Mouse (Mus musculus): Measurements from ENCODE around the gene Igsf11. TPM values are rescaled to one million over a fixed set of nuclear protein-coding genes. Genes with fewer than 3 reads are reported as not detected.
"Not testable (repeated sequence)": the region's sequence is repeated elsewhere in the genome, so short reads cannot be mapped to it uniquely, and the experiment has no call there.

Igsf11 gene
- polyA plus RNA-seq, 1 experiment from 2014 or later: 4.3 TPM

DNA sequence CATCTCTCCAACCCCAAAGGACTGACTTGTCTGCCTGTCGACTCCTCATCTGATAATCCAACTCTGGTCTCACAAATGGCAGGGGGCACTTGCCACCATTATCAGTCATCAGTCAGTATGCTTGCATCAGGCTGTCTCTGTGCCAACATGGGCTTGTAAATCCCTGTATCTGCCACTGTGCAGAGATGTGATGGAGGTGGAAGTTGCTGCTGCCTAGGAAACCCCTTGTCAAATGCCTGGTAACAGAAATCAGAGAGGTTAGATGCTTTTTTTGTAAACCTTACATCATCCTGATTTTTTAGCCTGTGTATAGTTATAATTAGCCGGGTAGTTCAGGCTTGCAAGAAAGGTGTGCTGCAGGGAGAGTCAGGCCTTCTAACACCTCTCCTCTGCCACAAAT lies 69.4 kb downstream of the Igsf11 start:
- 91% methylated on average over 2 of the region's 2 CpGs for WGBS
- no peak for ATAC-seq (ENCODE audit: low FRiP score, low read depth)
- H3K4me2 ChIP-seq: no peak overlapping the region

DNA sequence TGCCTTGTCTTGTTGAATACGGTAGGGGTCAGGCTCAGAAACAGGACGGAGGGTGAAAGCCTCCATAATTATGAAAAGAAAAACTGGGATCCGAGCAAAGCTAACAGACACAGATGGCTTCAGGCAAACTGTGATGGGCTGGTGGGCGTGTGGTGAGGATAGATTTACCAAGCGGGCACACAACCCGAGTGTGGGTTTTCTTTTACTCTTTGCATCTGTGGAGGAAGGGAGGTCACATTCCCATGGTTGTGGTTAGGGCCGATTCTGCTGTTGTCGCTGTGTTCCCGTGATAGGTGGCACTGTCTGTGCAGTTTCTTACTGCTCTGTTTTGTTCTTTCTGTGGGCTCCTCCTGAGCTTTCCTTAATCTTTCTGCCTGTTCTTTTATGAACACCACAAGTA lies 70.2 kb downstream of the Igsf11 start:
- H3K9me3 ChIP-seq: no peaks in the 10 kb centered on the region
- no peaks in the 10 kb centered on the region for H3K36me3 ChIP-seq
- peaks cover 7% of the 10 kb centered on the region for H3K4me1 ChIP-seq (replicated peaks)
- 61% methylated on average over 9 of the region's 9 CpGs for WGBS
- no peaks in the 10 kb centered on the region for H3K27me3 ChIP-seq
- H3K4me3 ChIP-seq: no peak overlapping the region
- no peak overlapping the region for H3K9ac ChIP-seq
- no peak for ATAC-seq (ENCODE audit: low FRiP score, low read depth)
- no peak overlapping the region for H3K4me2 ChIP-seq
- no peak overlapping the region for H3K27ac ChIP-seq (replicated peaks)

More for the DNA sequence above, 69.4 kb downstream of the Igsf11 start:
- Histone ChIP-seq H3K4me3 (no peak overlapping the region), H3K9ac (no peak overlapping the region), H3K36me3 (no peaks in the 10 kb centered on the region), H3K27ac (replicated peaks) (no peak overlapping the region), H3K27me3 (no peaks in the 10 kb centered on the region), H3K9me3 (no peaks in the 10 kb centered on the region), H3K4me1 (replicated peaks) (peaks cover 7% of the 10 kb centered on the region)

- Histone ChIP-seq H3K27ac (replicated peaks) (no peak overlapping the region), H3K4me1 (replicated peaks) (peaks cover 4% of the 10 kb centered on the region; the same call in 1 of the 2 replicates)
- WGBS: 61% methylated on average over 10 of the region's 10 CpGs
Observed at GRCm38 (mm10) chr16:38967026-38967425, 74.6 kb downstream of the Igsf11 start.

DNA sequence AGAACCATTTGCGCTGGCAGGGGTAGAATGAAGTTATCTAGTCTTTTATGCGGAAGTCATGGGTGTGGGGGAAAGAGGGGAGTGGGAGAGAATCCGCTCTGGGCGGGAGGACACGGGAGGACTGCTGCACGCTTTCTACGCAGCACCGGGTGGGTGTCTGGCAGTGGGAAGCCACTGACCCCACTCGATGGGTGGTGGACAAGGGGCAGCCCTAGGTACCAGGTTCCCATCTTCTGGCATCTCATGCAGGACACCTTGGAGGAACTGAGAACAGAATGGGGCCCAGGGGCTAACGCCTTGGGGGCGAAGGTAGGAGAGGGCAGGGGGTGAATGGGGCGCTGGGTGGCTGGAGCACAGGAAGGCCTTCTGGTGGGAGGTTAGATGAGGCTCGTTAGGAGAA lies 83.7 kb downstream of the Igsf11 start:
- Histone ChIP-seq H3K9me3 (no peaks in the 10 kb centered on the region), H3K27me3 (no peaks in the 10 kb centered on the region), H3K4me2 (no peak overlapping the region), H3K4me3 (no peak overlapping the region), H3K4me1 (replicated peaks) (peaks cover 4% of the 10 kb centered on the region; the same call in 1 of the 2 replicates), H3K9ac (no peak overlapping the region), H3K27ac (replicated peaks) (no peak overlapping the region), H3K36me3 (no peaks in the 10 kb centered on the region)
- no peak; the same call in 1 of the 2 replicates for ATAC-seq (ENCODE audit: low FRiP score, low read depth)
- 75% methylated on average over 13 of the region's 13 CpGs for WGBS

More at GRCm38 (mm10) chr16:38967026-38967425, 74.6 kb downstream of the Igsf11 start:
- H3K4me2 ChIP-seq: no peak overlapping the region
- no peak overlapping the region for H3K9ac ChIP-seq
- no peak overlapping the region for H3K4me3 ChIP-seq
- H3K27me3 ChIP-seq: no peaks in the 10 kb centered on the region
- H3K9me3 ChIP-seq: no peaks in the 10 kb centered on the region
- no peak for ATAC-seq (ENCODE audit: low FRiP score, low read depth)
- H3K36me3 ChIP-seq: no peaks in the 10 kb centered on the region

DNA sequence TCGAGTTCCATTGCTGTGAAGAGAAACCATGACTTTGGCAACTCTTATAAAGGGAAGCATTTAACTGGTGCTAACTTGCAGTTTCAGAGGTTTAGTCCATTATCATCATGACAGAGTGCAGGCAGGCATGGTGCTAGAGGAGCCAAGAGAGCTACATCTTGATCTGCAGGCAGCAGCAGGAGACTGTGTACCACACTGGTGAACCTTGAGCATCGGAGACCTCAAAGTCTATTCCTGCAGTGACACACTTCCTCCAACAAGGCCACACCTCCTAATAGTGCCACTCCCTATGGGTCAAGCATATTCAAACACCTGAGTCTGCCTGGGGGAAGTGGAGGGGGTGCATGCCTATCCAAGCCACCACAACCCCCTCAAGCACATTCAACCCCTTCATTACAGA lies 86.1 kb downstream of the Igsf11 start:
- peaks cover 8% of the 10 kb centered on the region for H3K4me1 ChIP-seq (replicated peaks)
- 83% methylated on average over 2 of the region's 2 CpGs for whole genome bisulfite sequencing
- H3K4me3 ChIP-seq: no peak overlapping the region
- no peaks in the 10 kb centered on the region for H3K27me3 ChIP-seq
- ATAC-seq (ENCODE audit: low FRiP score, low read depth): no peak
- no peaks in the 10 kb centered on the region for H3K9me3 ChIP-seq
- H3K27ac ChIP-seq (replicated peaks): no peak overlapping the region
- no peak overlapping the region for H3K9ac ChIP-seq
- no peaks in the 10 kb centered on the region for H3K36me3 ChIP-seq
- no peak overlapping the region for H3K4me2 ChIP-seq

DNA sequence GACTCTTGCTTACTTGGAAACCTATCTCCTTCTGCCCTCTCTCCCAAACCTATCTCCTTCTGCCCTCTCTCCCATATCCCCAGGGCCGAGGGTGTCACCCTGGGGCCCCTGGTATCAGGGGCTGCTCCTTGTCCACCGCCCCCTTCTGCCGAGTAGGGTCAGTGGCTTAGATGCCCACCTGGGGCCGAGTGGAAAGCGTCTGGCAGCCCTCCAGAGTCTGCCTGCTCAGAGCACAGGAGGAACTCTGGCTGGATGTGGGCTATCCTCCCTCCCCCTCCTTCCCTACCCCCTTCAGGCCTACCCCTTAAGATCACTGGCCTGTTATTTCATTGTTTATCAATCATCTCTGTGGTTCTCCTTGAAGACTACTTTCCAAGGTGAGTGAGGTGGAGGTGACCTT lies 88.1 kb downstream of the Igsf11 start:
- 36% methylated on average over 5 of the region's 5 CpGs for WGBS
- no peak for ATAC-seq (ENCODE audit: low FRiP score, low read depth)
- Histone ChIP-seq H3K9me3 (no peaks in the 10 kb centered on the region), H3K4me3 (no peak overlapping the region), H3K27ac (replicated peaks) (no peak overlapping the region), H3K4me1 (replicated peaks) (peaks cover 15% of the 10 kb centered on the region), H3K4me2 (no peak overlapping the region), H3K9ac (no peak overlapping the region), H3K27me3 (no peaks in the 10 kb centered on the region), H3K36me3 (no peaks in the 10 kb centered on the region)

DNA sequence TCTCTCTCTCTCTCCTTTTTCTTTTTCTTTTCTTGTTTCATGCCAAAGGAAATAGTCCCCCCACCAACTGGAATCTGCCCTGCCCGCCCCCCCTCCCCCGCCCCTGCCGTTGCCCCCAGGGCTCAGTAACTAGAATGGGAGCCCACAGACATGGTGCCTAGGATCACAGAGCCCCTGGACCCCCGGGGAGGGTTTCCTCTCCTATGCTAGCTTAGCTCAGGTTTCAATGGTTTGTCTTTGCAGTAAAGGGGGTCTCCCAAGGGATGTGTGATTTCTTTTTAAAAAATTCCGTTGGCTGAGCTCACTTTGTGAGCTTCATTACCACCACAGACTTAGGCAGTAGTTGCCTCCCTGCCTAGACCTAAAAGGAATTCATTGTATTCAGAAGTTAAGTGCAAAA lies 89.6 kb downstream of the Igsf11 start:
- peaks cover 24% of the 10 kb centered on the region for H3K4me1 ChIP-seq (replicated peaks)
- no peak overlapping the region for H3K4me3 ChIP-seq
- H3K36me3 ChIP-seq: no peaks in the 10 kb centered on the region
- H3K27me3 ChIP-seq: no peaks in the 10 kb centered on the region
- no peak overlapping the region for H3K9ac ChIP-seq
- no peak overlapping the region for H3K27ac ChIP-seq (replicated peaks)
- no peaks in the 10 kb centered on the region for H3K9me3 ChIP-seq
- ATAC-seq (ENCODE audit: low FRiP score, low read depth): no peak
- no peak overlapping the region for H3K4me2 ChIP-seq
- 14% methylated on average over 5 of the region's 5 CpGs for WGBS

- H3K9me3 ChIP-seq: no peaks in the 10 kb centered on the region
- no peak overlapping the region for H3K4me3 ChIP-seq
- no peaks in the 10 kb centered on the region for H3K36me3 ChIP-seq
- WGBS: 38% methylated on average over 12 of the region's 12 CpGs
- no peak overlapping the region for H3K9ac ChIP-seq
- no peak for ATAC-seq (ENCODE audit: low FRiP score, low read depth)
- no peak overlapping the region for H3K27ac ChIP-seq (replicated peaks)
- H3K27me3 ChIP-seq: no peaks in the 10 kb centered on the region
- H3K4me2 ChIP-seq: no peak overlapping the region
- peaks cover 24% of the 10 kb centered on the region for H3K4me1 ChIP-seq (replicated peaks)
Observed at GRCm38 (mm10) chr16:38982508-38983236, 90.2 kb downstream of the Igsf11 start.

- 70% methylated on average over 3 of the region's 3 CpGs for WGBS
Observed at GRCm38 (mm10) chr16:38983850-38984249, 91.4 kb downstream of the Igsf11 start.

GRCm38 (mm10) chr16:38985411-38985810 lies 92.9 kb downstream of the Igsf11 start:
- ATAC-seq (ENCODE audit: low FRiP score, low read depth): peak; percentile 78
- no peak overlapping the region for H3K4me3 ChIP-seq
- no peak overlapping the region for H3K27ac ChIP-seq (replicated peaks)
- H3K9me3 ChIP-seq: no peaks in the 10 kb centered on the region
- no peak overlapping the region for H3K4me2 ChIP-seq
- H3K36me3 ChIP-seq: no peaks in the 10 kb centered on the region
- no peaks in the 10 kb centered on the region for H3K27me3 ChIP-seq
- WGBS: 39% methylated on average over 3 of the region's 3 CpGs
- no peak overlapping the region for H3K9ac ChIP-seq
- H3K4me1 ChIP-seq (replicated peaks): peaks cover 23% of the 10 kb centered on the region

More at GRCm38 (mm10) chr16:38983850-38984249, 91.4 kb downstream of the Igsf11 start:
- not testable (repeated sequence) for H3K4me3 ChIP-seq; H3K36me3 ChIP-seq; H3K27me3 ChIP-seq; H3K9me3 ChIP-seq; H3K27ac ChIP-seq (replicated peaks); H3K9ac ChIP-seq; ATAC-seq (ENCODE audit: low FRiP score, low read depth); H3K4me2 ChIP-seq
- peaks cover 24% of the 10 kb centered on the region for H3K4me1 ChIP-seq (replicated peaks)

DNA sequence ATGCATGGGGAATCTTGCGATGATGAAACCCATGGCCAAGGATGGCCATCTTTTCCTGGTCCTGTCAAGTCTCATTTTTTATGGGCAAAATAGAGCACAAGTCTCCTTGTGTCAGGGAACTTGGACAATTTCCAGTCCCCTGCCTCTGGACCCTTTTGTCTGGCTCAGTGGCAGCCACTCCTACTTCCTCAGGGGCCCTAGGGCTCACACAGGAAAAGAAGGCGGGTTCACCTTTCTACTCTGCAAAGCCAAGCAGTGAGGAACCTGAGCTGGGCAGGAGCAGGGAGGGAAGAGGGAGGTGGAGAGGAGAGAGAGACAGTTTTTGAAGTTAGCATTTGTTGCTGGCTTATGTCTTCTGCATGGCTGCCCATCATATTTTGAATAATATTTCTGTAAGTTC lies 93.9 kb downstream of the Igsf11 start:
- WGBS: 66% methylated on average over 2 of the region's 2 CpGs
- no peaks in the 10 kb centered on the region for H3K27me3 ChIP-seq
- no peak overlapping the region for H3K27ac ChIP-seq (replicated peaks)
- H3K9me3 ChIP-seq: no peaks in the 10 kb centered on the region
- peaks cover 20% of the 10 kb centered on the region for H3K4me1 ChIP-seq (replicated peaks)
- H3K4me3 ChIP-seq: no peak overlapping the region
- no peak overlapping the region for H3K4me2 ChIP-seq
- ATAC-seq (ENCODE audit: low FRiP score, low read depth): no peak
- H3K36me3 ChIP-seq: no peaks in the 10 kb centered on the region
- no peak overlapping the region for H3K9ac ChIP-seq

- Histone ChIP-seq H3K4me2 (no peak overlapping the region), H3K9me3 (no peaks in the 10 kb centered on the region), H3K36me3 (no peaks in the 10 kb centered on the region), H3K27me3 (no peaks in the 10 kb centered on the region), H3K27ac (replicated peaks) (no peak overlapping the region), H3K4me1 (replicated peaks) (no peaks in the 10 kb centered on the region), H3K9ac (no peak overlapping the region), H3K4me3 (no peak overlapping the region)
- WGBS: 81% methylated on average over 7 of the region's 7 CpGs
- no peak for ATAC-seq (ENCODE audit: low FRiP score, low read depth)
Observed at GRCm38 (mm10) chr16:38993711-38994110, 101.2 kb downstream of the Igsf11 start.

Data from hindbrain, embryonic 15.5 days (tissue).